Mouse (Mus musculus) yolk sac, embryonic 10.5 days (tissue): ENCODE measurements around the gene Slc7a1.

Experiments
- DNase-seq: peaks from one replicate; pipeline ENCODE4 v3.0.0-alpha.2; 2017; ENCODE audit warnings: low spot score

The Slc7a1 gene

DNA sequence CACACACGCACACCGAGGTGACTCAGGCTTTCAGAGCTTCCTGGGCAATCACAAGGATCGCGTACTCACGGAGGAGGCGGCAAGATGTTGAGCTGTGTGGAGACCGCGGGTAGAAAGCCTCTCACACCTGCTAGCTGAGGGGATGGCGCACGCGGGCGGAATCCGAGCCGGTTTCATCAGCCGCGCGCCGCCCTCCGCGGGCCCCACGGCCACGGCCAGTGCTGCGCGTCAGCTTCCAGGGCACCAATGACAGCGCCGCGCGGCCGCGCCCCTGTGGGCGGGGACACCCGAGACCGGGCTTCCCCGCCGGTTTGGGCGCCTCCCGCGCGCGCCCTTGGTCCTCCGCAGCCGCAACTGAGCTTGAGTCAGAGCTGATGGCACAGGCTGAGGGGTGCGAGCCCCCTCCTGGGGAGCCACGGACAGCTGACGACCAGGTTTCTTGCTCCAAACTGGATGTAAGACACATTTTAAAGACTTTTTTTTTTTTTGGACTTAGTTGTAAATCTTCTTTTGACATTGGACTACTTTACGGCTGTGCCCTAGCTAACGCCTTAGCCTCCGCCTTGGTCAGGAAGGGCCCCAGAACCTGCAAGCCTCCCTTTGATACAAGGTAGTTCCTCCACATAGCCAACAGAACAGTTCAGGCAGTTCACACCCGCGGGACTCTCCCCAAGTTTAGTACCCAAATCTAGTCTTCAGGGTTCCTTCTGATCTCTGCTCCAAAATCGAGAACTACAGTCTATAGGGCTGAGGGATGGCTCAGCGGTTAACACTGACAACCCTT, at the start of gene Slc7a1:
Gene Slc7a1, minus strand, starts transcription at position 245 of the 784 bp plus-strand sequence.
- DNase-seq = peak; percentile 68

DNA sequence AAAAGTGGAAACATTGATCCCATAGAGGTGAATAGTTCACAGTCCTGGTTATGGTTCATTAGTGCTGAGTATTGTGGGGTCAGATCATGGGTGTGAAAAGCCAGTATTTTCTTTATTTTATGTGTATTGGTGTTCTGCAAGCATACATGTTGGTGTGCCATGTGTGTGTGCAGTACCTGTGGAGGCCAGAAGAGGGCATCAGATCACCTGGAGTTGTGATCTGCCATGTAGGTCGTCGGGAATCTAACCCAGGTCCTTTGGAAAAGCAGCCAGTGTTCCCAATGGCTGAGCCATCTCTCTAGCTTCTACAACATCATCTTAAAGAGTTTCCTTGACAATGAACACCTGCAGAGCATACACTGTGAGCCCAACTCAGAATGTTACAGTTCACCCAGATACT, 45.3 kb upstream of the Slc7a1 start:
- DNase-seq = no peak

DNA sequence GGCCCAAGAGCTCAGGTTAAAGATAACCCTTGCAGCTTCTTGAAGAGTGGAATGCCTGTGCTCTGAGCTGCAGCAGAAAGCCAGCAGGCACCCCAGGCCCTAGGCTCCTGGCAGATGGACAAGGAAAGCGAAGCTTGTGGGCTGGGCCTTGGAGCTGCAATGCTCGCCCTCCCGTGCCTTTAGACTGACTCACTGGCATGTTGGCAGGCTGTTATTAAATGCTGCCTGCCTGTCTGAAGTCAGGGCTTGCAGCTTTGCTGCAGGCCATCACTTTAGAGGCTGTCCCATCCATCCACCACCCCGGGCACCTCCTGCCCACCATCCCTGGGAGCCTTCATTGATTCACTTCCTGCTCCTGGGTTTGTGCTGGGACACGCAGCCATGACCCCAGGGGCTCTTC, 44.0 kb upstream of the Slc7a1 start:
- DNase-seq = peak; percentile 27

DNA sequence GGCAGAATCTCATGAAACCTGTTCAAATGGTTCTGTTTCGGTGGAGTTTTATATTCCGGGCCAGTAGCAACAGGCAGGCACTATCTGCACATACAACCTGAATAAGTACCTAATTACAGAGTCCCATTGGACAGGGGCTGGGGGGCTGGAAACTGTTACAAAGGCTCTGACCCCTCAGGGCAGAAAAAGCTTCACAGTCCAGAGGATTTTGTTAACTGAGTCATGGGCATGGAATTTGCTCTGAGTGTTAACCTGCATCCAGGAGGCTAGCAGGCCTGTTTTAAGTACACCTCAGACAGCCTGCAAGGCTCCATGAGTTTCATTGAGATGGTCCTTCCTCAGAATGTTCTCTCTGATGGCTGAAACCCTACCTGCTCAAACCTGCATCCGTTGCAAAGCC, 36.0 kb upstream of the Slc7a1 start:
- DNase-seq = no peak

DNA sequence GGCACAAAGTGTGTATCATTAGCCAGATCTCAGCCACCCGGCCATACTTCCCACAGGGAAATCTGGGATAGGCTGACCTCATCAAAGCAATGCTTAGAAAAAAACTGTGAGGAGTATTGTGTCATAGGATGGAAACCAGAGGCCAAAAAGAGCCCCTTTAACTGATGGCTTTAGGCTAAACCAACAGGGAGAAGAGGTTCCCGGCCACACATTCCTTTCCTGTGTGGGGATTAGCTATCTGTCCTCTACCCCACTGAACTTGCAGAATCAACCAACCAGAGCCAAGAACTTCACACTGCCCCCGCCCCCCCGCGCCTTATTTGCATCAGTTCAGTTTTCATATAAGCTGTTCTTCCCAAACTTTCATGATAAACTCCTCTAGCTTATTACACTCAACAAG, 32.4 kb upstream of the Slc7a1 start:
- DNase-seq = no peak

DNA sequence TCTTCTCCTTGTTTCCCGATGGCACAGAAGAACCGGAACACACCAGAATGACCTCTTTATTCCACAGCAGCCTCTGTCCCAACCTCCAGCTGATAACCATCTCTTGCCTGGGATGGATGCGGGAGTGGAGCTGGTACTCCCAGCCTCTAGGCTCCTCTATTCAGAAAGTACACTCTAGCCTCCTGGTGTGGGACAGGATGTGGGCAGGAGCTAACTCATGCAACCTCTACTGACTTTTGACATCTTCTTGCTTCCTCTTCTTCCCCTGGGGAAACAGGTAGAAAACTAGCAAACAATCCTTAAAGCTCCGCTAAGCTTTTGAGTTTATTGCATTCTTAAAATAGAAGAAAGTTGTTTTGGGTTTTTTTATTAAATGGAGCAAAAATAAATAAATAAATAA, 29.1 kb upstream of the Slc7a1 start:
- no peak for DNase-seq

DNA sequence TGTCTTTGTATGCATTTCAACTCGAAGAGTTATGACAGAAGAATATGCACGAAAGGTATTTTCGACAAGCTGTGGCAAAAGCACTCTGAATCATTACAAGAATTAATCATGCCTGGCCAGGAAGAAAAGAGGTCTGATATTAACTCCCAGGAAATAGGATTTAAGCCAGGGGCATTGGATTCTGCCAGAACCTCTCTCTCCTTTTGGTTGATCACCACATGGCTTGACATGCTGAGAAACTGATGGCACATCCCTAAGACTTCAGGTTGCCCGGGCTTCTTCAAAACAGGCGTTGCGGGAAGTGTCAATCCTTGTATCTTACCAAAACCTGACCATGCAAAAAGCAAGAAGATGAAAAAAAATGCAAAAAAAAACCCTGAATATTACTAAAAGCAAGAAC, 25.4 kb upstream of the Slc7a1 start:
- DNase-seq = no peak

DNA sequence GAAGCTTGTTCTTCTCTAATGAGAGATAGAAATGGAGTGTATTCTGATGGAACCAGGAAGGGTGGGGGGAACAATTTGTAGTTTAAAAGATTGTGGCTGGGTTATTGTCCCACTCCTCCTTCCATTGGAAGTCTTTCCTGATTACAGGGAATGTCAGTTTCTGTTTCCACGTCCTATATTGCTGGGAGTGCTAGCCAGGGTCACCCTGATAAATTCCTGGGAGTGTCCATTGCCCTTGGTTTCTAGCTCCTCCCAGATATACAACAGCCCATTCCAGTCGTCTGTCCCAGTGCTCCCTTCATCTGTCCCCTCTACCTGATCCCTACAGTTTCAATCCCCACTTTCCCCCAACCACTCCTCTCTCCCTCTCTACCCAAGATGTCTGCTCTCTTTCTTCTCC, 21.6 kb upstream of the Slc7a1 start:
- DNase-seq = no peak

DNA sequence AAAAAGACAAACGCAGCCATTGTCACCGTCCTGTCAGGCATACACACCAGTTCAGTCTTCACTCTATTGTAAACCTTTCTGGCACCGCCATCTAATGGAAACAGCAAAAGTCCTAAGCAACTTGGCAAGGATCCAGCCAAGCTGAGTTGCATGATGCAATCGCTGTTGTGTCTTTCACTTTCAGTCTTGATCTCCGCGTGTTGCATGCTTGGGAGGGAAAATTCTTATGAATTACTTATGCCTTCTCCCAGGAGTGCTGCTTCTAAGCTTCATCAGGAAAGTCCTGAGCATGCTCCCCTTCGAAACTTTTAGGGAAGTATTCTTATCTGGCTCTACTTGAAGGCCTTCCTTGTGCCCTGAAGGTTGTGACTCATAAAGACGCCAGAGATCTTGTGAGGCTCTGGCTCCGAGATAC, 19.4 kb upstream of the Slc7a1 start:
- no peak for DNase-seq

DNA sequence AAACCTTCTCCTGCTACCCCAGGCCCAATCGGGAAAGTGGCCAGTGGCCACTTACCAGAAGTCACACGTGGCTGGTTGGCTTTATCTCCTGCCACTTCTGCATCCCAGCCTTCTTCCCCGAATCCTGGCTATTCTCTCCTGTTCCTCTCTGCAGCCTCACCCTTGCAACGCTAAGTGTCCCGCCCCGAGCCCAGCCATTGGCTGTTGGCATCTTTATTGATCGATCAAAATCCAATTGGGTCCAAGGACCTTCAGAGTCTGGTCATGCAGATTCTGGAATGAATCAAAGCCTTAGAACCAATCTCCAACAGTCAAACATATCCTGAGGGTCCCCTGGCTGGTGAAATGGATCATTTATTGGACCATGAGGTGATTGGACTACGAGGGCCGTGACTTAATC, 18.7 kb upstream of the Slc7a1 start:
- DNase-seq = no peak

DNA sequence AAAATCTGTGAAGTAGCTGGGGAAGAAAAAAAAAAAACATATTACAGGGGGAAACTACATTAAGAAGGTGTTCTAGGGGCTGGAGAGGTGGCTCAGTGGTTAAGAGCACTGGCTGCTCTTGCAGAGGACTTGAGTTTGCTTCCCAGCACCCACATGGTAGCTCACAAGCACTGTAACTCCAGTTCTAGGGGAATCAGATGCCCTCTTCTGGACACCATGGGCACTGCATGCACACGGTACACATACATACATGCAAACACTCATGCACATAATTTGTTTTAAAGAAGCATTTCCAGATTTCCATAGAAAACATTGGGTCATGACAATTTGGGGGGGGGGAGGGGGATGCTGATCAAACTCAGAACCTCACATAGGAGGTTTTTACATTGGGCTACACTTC, 18.1 kb upstream of the Slc7a1 start:
- DNase-seq = no peak

DNA sequence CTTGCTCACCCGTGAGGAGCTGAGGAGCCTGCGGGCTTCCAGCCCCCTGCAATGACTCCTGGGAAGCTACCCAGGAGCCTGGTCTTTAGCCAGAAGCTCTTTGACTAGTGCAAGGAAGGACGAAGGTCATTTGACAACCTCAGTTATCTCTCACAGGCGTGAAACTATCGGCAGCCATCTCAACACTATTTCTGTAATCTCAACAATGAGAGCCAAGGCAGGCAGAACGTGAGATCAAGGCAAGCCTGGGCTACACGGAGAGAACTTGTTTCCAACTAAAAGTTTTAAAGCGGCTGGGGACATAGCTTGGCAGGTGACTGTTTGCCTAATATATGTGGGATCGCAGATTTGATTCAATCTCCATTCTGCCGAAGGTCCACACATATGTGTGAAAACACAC, 16.8 kb upstream of the Slc7a1 start:
- peak; percentile 3 for DNase-seq

DNA sequence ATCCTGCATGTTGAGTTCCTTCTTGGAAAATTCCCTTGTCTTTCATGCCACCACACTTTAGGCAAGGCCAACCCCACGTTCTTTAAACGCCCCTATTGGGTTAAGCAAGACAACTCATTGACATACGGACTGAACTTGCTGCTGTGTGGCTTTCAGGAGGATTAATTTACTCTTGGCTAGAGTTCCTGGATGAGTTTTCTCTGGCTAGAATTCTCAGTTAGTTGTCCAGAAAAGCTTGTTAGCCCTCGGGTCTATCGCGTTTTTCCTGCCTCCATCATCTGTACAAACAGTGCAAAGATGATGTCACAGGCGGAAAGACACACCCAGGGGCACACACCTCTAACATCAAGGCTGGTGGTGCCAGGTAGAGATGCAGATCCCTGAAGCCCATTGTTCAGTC, 14.5 kb upstream of the Slc7a1 start:
- no peak for DNase-seq

DNA sequence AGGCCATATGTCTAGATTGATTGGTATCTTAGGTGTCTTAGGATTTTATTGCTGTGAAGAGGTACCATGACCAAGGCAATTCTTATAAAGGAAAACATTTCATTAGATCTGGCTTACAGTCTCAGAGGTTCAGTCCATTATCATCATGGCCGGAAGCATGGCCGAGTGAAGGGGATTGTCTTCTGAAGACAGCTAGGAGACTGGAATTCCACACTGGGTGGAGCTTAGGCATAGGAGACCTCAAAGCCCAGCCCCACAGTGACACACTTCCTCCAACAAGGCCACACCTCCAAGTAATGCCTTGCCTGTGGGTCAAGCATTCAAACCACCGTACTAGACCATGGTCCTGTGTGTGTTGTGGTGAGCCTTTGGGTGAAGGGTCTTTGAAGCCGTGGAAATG, 12.8 kb upstream of the Slc7a1 start:
- DNase-seq = no peak

DNA sequence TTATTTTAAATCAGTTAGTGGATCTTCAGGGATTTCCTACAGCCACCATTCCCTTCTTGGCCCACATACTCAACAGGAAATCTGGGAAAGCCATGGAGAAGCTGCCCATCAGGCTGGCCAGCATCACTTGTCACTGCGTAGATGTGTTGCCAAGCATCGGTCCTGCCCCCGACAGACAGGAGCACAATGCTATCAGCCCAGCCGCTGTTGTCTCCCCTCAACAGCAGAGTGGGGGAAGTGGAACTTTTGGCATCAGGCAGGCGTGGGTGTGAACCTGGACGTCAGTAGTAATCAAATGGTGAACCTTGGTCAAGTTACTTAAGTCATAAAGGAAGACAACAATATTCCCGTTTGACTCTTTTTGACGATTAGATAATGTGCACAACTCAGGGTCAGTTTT, 9.8 kb upstream of the Slc7a1 start:
- no peak for DNase-seq

DNA sequence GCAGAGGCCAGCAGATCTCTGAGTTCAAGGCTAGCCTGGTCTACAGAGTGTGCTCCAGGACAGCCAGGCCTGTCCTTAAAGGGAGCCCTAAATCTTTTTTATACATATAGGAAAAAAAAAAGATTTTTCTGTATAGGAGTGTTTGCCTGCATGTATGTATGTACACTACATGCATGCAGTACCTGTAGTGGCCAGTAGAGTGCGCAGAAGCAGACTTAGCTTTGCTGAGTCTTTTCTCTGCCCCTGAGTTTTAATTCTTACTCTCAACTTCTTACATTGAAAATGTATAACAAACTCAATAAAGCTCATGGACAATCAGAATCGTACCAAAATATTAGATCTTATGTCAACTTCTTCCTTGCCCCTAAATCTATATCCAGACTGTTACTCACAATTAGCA, 7.2 kb upstream of the Slc7a1 start:
- no peak for DNase-seq

DNA sequence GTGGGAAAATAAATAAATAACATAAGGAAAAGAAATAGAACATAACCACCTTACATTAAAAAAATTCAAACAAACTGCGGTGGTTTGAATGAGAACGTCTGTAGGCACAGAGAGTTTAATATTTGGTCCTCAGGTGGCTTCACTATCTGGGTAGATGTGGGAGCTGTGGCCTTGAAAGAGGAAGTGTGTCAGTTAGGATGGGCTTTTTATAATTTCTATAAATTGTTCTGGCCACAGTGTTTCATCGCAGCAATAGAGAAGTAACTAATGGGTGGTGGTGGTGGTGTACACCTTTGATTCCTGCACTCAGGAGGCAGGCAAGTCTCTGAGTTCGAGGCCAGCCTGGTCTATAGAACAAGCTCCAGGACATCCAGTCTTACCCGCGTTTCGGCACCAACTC, 4.8 kb upstream of the Slc7a1 start:
- no peak for DNase-seq

DNA sequence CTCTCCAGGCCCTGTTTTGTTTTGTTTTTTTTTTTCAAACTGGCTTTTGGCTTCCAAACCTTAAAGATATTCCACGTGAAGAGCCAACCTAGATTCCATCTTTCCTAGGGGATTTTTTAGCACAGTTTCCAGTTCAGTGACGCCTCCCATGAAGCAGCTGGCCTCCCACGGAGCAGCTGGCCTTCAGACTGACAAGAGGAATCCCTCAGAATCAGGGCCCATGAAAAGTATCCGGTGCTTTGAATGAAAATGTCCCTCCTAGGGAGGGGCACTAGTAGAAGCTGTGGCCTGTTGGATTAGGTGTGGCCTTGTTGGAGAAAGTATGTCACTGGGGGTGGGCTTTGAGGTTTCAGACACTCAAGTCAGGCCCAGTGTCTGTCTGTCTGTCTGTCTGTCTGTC, 2.9 kb upstream of the Slc7a1 start:
- DNase-seq = no peak

DNA sequence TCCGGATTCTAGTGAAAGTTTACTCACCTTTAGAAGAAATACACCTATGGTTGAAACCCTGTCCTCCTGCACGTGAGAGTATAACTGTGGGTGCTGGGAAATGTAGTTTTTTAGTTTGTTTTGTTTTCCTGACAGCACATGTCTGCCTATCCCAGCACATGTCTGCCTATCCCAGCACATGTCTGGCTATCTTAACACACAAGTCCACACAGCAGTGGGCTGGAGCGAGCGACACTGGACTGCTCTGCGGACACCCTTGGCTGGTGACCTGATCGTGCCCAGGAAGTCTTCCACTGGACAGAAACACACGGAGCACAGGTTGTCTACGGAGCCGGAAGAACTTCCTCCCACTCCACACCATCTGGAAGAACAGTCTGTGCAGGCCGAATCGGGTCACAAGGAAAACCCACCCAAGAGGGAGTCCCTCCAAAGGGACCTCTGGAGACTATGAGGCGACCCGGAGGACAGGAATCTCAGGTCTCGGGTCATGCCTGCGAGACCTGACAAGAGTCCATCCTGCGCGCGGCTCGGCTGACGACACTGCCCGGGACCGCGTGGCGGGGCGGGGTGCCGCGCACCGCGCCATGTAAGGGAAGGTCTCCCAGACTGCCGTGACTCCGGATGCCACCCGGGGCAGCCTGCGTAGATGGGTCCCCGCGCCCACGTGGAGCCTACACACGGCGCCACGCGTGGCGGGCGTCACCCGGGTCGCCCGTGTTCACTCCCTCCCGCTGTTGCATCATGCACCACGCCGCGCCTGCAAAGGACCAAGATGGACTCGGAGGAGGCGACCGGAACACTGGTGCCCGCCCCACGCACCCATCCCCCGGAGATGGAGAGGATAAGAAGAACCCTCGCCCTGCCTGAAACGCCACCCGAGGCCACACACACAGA, 691 bp downstream of the Slc7a1 start:
- DNase-seq = peak; percentile 27

DNA sequence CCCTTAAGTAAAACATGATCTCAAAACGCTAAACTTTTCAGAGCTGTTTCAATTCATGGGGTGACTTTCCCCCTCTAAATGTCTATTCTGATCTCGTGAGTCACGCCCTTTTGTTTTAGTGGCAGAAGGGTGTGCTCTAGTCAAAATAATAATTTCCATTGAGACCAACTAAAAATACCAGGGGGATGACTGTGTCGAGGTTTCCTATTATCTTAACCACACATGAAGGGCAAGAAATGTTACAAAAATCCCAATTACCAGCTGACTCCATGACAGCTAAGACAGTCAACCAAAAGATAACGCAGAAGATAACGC, 1.3 kb downstream of the Slc7a1 start:
- no peak for DNase-seq

DNA sequence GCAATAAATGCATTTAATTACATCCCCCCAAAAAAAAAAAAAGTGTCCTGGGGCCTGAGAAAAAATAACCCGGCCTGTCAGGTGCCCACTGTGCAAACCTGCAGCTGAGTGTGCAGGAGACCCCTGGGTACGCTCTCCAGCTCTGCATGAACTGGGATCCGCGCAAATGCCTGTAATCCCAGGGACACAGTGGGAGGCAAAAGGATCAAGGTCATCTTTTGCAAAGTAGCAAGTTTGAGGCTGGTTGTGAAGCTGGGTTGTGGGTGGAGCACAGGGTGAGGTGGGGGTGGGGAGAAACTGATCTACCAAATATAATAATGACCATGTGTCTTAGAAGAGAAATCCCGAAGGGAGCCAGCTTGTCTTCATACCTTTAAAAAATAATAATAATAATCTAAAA, 1.8 kb downstream of the Slc7a1 start:
- no peak for DNase-seq

DNA sequence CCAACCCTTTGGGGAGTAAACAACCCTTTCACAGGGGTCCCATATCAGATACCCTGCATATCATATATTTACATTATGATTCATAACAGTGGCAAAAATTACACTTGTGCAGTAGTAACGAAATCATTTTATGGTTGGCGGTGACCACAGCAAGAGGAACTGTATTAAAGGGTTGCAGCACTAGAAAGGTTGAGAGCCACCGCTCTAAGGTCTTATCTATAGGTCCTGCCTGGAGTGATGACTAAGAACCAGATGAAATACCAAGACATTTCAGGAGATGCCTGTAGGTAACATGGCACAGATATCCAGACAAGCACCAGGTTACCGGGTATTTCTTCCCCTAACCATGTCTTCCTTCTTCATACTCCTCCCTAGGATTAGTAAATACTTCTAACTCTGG, 2.3 kb downstream of the Slc7a1 start:
- no peak for DNase-seq

DNA sequence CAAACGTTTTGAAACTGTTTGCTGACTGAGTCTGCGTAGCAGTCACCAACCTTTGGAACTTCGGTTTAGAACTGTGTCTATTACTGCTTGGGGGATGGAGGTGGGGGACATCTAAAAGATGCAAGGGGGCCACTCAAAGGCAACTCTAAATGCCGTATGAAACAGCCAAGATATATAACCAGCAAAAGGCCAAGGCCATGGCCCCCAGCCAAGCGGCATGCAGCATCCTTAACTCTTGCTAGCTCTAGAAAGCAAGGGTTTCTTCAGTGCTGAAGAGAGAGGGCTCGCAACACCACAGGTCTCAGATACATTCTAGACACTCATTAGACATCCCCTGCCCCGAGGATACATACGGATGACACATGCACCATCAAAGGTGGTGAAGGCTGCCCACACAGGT, 6.4 kb downstream of the Slc7a1 start:
- DNase-seq = no peak

DNA sequence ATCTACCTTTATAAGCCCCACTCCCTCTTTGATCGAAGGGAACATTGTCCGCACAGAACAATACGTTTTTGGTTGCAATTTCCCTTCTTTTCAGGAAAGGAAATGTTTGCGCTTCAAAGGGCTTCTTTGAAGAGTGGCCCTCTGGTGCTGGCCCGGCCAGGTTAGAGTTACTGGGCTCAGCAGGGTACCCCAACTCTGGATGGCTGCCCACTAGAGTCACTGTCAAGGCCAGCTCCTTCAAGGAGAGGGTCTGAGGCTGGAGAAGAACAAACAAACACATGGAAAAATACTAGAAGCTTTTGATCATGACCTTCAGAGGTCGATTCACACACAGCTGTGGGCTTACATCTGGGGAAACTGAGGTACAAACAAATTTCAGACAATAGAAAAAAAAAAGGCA, 6.9 kb downstream of the Slc7a1 start:
- no peak for DNase-seq
